Mouse (Mus musculus) c-Kit-negative CD71-positive TER-119-positive erythroid progenitor cells, embryonic 14.5 days (primary cell): ENCODE measurements around the gene Zic2.

ENCODE experiments used
- DNase-seq: peaks from one replicate; pipeline ENCODE4 v3.0.0-alpha.2; 2013; ENCODE audit warnings: low read depth, low spot score

Zic2 gene

DNA sequence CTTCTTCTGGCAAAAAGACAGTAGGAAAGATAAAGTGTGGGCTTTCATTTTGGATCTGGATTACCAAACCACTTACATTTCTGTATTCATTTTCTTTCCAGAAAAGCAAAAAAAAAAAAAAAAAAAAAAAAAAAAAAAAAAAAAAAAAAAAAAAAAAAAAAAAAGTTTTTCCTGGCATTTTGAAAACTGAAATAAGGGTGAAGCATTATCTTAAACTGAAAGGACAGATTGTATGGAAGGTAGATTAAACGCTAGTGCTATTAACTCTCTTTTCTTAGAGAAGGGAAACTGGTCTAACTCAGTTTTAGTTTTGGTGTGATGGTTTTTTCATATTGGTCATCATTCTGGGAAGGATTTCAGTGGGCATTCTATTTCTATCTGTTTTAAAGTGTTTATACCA is 16.8 kb downstream of the Zic2 start:
- no peak for DNase-seq

DNA sequence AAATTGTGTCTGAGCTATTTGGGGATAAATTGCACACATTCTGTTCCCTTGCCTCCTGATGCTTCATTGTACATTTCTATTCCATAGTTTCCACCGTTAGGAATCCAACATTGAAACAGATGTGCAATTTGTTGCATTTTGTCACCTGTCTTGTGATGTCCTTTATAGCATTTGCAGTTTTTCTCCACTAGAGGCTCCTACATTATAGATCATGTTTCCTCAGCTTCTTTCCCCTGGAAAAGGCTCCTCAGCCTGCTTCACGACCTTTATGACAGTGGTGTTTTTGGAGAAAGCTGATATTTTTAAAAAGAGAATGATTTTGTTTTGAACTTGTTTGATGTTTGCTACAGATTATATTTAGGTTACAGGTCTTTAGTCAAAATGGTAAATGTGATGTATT is 33.8 kb downstream of the Zic2 start:
- DNase-seq, result no peak

DNA sequence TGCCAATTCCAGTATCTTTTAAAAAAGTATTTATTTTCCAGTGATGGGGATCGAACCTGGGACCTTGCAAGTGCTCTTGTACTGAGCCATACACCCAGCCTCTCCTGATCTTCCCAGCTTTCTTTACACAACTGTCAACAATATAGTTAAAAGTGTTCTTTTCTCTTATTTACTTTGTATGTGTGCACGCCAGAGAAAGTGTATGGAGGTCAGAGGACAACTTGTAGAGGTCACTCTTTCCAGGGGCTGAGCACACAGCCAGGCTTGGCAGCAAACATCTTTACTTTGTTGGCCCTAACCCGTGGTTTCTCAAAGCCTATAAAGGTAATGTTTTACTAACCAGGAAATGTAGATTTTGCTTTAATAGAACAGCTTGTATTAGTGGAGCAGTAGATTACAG is 36.3 kb downstream of the Zic2 start:
- no peak for DNase-seq

DNA sequence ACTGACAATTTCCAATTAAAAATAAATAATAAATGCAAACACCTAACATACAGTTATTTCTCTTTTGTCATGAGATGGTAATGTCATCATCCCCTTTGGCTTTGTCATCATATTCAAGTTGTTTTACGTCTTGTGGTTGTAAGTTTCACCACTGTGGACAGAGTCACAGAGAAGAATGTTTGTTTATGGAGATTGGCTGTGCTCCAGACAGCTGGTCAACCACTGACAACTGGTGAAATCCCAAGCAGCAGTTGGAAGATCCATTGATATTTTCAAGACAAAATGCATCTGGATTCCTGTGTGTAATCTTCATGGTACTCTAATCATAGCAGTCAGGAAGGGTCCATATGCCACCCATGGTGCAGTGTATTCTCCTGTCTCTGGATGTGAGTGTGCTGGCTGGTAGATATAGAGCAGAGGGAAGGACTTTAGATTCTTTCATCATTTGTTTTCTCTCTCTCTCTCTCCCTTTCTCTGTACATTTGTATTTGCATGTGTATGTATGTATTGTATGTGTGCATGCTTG is 38.3 kb downstream of the Zic2 start:
- DNase-seq, result no peak

DNA sequence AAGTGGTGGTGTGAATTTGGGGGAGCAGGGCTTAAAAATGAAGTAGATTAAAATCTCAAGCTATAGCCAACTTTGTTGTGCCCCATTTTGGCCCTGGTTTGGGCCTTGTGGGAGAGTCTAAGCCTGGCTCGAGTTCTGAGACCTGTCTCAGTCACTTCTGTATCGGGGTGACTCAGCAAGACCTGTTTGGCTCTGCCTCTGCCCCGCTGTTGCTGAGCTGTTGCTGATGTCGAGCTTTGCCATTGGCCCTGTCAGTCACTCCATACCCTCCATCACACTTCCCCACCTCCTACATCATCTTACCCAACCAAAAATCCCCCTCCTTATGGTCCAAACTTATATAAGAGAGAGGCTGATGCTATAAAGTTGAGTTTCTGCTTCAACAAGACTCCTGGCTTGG is 53.2 kb downstream of the Zic2 start:
- DNase-seq, result no peak
